Mouse (Mus musculus) ovary, postnatal 14 days (tissue): ENCODE measurements at regions not wholly inside any gene's neighbourhood (a gene's known extent, or its start where the extent isn't known, plus 50 kb on each side); places are given as distances from the start of the nearest gene placed in this dataset.

ENCODE experiments used
- DNase-seq: peaks from one replicate; pipeline ENCODE4 v3.0.0; 2022; ENCODE audit warnings: low spot score

DNA sequence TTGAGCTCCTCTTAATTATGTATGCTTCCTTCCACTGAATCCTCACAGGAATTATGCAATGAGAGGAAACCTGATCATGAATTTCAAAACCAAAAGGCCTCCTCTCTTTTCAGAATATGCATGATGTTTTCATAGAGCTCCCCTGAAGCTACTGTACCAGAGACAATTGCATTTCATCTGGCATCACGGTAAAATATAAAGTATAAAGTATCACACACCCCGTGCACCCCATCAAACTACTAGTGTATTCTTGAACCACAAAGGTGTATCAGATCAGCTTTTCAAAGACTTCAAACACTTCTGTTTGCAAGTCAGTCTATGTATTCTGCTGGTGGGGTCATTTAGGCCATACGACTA lies 144.4 kb upstream of the Cxadr start:
- DNase-seq, result no peak

DNA sequence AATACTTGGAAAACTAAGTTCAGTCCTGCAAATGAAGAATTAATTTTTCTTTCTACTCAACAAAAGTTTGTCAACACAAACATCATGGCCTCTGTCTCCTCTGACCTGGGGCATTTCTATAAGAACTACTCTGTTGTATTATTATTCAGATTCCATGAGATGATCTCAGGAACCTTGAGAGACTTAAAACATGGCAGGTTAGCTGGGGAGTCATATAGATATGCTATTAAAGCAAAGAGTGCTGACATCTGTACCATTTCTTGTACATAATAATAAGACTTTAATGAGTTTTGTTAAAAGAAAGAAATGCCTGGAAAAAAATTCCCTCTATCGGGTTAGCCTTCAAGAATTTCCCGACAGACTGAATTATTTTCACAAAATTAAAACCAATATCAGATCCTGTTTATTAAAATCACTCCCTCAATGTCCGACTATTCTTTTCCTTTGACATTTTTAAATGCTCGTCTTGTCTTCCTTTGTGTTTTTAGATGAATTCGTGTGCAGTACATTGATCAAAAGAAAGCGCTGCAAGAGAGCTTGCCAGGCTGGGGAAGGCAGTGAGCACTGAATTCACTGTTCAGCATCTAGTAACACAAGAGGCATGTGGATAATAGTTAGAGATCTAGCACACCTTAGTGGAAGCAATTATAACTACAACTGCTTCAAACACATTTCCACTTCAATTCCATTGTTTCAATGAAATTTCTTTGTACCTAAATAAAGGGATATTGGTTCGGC lies 145.0 kb upstream of the Cxadr start:
- DNase-seq, result peak; percentile 22

DNA sequence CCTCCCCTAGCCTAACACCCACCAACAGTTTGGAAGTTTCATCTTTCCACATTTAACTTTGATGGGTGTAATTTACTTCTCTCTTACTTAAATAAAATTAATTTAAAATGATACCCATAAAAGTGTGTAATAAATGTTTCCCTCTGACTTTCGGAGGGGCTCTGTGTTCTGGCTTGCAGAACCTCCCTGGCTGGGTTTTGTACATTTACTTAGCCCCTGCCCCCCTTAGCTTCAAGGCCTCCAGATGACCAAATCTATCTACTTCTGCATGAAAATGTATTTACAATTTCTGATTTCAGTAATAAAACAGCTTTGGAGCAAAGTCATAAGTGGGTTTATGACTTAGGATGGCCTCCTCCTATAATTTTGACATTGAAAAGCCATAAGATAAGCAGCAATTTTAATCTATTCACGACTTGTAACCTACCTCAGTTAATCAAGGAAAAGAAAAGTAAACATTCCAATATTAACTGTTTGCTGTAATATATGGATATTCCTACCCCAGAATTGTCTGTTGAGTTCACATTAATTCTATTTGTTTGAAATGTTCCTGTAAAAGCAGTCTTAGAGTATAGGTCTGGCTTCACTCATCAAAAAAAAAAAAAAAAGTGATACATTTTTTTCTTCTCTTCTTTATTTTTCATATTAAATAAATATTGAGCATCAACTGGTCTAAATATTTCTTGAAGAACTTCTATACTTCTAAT lies 147.2 kb upstream of the Cxadr start:
- DNase-seq, result no peak

DNA sequence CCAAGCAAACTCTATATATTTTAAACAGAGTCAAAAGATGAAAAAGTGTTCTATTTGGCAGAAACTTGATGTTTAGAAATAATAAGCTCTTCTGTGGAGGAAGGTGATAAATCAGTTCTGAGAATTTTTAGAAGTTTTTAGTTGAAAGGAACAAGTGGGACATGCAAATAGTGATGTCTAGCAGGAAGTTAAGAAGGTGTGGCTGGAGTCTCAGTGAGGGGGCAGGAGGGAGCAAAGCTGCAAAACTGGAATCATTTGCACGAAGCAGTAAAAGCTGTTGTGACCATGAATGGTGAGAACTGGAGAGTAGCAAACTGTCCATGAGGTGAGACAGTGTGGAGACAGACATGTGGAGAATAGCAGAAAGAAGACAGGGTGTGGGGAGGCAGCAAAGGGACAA lies 157.1 kb upstream of the Cxadr start:
- no peak for DNase-seq

DNA sequence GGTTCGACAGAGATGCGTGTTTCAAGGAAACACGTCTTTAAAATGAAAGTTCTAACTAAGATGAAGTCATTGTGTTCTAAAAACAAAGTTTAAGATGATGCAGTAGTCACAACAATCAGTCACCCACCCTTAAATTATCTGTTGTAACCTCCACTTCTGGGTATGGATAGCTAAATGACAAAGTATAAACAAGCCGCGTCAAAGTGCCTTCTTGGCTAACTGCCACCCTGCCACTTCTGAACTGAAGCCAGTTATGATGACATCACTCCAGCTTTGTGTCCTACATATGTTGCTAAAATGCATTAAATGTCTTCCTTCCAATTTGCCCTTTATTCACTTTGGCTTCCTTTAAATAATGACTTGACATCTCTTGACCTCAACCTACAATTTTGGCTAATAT lies 165.8 kb upstream of the Cxadr start:
- no peak for DNase-seq

DNA sequence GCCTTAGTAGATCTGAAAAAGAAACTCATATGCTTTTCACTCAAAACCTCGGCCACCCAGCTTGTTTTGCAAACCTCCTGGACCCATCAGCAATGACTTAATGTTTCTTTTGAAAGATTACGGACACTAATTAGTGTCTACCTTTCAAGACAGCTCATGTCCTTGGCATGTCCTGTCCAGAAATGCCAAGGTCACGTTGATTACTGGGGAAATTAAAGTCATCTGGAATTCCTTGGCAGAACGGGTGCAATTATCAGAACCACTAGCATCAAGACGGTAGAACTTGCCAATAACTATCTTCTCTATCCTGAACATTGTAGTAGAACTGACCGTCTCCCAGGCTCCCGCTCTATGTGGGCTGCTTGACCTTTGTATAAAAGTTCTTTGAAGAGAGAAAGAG lies 166.8 kb upstream of the Cxadr start:
- no peak for DNase-seq

DNA sequence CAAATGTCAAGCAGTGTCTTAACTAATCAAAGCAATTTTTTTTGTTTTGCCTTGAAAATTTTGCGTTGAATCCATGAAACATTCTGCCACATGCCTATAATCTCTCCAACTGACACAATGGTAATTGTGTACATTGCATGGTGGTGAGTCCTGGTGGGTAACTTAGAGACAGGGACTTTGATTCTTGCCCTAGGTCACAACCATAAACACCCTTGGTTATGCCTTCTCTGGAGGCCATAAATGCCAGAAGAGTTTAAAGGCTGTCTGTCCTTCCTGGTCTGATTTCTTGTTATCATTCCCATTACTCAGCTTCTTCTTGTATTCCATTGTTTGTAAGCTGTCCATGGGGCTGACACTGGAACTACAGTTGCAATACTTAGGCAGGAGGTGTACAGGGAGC lies 179.6 kb upstream of the Cxadr start:
- DNase-seq, result no peak

DNA sequence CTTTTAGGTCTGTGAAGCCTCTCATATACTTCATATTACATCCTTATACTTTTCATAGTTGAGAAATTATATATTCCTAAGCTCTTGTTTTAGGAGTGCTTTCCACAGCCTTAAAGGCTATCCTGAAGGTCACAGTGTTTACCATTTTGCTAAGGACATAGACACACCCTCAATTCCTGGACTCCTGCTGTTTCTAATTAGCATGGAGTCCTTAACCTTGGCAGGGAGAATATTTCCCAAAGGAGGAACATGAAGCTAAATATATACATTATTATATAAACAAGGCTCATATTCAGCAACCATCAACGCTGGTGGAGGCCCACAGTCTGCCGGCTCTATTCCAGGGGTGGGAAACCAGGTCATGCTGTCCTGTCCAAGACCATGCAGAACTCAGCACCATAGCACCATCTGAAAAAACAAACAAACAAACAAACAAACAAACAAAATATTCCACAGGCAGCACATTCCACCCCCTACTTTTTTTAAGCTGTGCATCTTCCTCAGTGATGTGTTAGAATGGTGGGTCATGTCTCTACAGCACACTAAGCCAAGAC lies 180.9 kb upstream of the Cxadr start:
- DNase-seq, result no peak

DNA sequence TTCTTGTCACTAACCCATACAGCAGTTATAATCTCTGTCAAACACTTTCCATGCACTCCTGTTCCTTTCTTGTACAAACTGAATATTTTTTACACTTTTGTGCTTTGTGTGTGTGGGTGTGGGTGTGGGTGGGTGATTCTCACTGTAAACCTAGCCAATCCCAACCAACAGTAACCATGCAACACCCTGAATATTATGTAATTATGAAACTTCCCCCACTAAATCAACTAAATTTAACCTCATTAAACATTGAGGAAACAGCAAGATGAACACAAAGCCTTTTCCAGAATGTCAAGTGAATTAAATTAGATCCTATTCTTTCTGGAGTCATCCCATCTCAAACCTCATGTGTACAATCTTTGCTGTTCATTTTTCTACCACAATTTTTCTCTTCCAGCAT lies 197.0 kb upstream of the Cxadr start:
- DNase-seq, result no peak

DNA sequence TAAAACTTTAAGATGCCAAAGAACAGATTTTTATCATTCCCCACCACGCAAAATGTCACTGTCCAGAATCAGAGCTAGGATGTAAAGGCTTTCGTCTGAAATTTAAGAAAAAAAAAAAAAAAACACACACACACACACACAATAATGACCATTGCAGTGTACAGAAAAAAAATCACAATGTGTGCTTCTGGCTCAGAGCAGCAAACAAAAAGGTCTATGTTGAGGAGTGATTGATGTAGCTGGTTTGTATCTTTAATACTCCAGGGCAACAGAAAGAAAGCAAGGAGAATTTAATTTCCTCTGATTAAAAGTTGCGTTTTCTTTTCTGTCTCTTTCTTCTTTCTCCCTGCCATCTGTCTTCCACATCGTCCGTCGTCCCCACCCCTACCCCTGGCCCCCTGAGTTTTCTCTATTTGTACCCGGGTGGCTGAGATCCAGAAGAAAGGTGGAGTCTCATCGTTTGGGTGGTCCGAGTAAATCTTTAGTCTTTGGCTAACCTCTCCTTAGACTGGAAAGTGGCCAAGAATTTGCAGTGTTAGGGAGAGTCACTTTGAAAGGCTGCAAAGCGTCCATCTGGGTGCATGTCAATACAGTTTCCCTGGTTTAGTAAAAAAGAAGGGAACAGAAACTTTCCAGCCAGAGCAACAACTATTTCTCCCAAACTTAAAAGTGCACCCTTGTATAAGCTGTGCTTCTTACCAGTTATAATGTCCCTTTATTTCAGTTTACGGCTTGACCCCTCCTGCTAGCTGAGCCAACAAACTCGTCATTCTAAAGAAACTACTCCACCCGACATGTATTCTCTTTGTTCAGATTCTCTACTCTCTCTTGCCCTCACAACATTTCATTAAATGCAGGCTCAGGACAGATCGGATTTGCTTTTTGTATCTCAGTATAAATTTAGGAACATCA lies 199.6 kb upstream of the Cxadr start:
- peak; percentile 58 for DNase-seq

DNA sequence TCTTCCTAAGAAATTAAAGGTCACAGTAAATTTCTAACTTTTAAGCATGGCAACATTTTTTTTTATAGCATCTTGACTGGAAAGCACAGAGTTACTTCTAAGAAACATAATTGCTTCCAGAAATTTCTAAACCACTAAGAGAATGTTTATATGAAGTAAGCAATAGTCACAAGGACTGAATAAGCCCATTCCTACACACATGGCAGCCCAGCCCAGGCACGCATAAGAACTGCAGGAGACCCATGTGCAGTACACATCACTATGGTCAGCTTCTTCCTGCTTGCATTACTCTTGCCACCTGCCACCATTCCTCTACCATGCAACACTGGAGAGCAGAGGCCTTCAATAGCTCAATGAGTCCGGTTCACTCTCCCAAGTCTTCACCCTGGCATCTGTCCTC lies 201.4 kb upstream of the Cxadr start:
- no peak for DNase-seq

DNA sequence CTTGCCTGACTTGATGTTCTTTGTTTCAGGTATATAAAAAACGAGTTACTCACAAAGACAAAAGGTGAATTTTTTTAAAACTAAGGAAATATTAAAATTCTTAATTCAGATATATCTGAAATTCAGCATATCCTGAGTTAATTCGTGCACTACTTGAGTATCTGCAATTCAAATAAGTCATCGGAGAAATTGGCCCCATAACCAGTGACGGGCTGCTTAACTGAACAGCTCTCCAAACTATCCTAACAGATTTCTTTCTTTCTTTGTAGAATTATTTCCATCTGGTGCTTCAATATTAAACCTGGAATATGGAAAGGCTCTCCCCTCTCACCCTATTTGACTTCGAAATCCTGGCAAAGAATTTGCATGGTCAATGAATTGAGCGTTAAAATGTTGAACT lies 202.2 kb upstream of the Cxadr start:
- no peak for DNase-seq

DNA sequence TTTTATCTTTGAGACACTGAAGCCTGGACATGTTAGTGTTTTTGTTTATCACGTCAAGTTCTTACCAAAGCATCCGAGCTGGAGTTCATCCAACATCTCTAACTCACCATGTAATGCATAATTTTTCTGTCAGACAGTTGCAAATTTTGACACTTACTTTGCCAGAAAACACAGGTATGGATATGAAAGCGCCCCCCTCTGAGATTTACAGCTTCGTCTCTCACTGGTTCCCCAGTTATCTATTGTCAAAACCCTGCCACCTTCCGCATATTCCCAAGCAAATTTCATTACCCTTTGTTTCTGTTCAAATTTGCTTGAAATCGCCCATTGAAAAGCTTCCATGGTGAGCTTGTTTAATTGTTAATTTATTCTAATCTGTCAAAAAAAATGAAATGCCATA lies 202.7 kb upstream of the Cxadr start:
- no peak for DNase-seq

DNA sequence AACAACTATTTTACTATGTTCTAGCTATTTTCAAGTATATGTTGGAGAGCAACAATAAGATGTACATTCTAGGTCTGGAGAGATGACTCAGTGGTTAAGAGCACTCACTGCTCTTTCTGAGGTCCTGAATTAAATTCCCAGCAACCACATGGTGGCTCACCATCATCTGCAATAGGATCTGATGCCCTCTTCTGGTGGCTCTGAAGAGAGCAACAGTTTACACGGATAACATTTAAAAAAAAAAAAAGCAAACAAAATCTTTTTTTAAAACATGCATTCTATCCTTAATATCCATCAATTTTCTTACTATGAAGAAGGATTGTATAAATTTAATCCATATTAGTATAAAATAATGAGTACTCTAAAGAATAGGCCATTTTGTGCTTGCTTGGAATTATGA lies 204.7 kb upstream of the Cxadr start:
- no peak for DNase-seq

DNA sequence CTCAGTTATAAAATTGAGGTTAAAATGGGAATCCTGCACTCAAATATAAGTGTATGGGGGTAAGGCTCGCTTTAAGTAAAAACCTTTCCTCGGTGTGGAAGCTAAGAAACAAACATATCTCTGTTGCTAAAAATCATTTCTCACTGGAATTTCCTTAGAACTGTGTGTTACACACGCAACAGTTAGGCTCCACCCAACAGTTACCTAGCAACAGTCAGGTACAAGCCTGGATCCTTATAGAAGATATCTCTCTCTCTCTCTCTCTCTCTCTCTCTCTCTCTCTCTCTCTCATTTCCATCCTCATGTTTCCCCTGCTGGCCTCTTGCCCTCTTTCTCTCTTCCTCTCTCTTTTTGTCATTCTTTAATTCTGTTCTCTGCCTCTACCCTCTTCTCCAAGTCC lies 211.1 kb upstream of the Cxadr start:
- DNase-seq, result no peak

DNA sequence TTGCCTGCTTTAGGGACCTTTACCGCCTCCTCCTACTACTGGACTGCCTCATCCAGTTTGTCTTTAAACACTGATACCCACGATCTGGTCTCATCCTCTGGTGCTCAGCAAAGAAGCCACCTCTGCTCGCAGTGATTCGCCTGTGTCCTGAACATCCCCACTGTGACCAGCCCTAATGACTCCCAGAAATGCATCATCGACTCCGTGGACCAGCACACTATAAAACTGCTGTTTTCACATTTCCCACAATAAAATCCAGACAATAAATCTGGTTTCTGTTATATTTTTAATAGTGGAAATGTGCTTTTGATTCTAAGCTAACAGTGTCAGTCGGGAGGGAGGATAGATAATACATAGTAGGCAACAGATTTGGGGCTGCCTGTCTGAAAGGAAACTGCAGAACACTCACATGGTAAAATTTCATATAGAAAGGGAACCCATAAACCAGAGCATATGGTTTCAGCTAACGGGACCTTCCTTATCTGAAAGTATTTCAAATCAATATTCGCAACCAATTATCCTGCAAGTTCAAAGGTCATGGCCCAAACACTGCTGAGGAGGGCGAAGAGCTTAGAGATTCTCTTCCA lies 233.7 kb upstream of the Cxadr start:
- DNase-seq, result no peak

DNA sequence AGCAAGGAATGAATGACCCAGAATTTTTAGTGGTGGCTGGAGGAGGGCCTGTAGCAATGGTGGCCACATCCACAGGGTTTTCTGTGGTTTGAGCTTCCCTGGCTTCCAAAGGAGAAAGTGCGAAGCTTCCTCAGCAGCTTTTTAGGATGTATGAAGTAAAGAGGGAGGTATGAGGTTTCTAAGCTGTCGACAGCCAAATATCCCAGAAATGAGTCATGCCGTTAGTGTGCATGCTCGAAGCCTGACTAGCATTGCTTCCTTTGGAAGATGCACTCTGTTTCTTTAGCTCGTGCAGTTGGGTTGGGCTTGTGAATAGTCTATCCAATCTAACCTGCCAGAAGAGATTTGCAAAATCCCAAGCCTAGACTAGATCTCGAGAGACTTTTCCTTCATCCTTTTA lies 240.8 kb upstream of the Cxadr start:
- no peak for DNase-seq

DNA sequence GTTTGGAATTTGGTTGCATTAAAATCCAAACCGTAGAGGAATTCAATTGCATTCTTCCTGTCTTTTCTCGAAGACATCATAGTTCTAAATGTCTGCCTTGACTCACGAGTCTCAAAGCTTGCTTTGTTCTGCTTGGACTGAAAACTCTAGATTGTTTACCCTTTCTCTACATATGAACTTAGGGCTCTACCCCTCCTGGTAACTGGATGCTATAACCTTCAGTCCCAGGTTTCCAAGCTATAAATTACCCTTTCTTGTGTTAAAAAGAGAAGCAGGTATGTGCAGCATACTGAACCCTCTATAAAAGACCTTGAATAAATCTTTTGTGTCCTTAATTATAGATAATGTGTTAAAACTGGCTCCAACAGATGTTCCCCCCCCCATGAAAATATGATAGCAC lies 243.7 kb upstream of the Cxadr start:
- DNase-seq, result no peak

DNA sequence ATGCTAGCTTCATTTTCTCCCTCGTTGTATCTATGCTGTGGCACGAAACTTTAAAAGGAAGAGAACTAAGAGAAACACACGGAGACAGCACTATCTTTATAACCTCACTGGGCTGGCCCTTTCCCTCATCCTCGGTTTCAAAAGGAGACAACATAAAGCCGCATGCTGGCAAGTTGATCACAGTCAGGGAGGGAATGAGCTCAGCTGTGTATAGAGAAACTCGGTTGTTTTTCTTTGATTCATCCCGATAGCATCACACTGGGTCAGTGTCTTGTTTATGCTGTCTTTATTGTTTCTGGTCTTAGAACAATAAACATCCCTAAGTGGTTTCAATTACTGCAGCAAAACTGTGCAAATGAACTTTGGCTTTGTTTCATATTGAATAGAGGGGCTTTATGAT lies 249.2 kb upstream of the Cxadr start:
- peak; percentile 8 for DNase-seq

DNA sequence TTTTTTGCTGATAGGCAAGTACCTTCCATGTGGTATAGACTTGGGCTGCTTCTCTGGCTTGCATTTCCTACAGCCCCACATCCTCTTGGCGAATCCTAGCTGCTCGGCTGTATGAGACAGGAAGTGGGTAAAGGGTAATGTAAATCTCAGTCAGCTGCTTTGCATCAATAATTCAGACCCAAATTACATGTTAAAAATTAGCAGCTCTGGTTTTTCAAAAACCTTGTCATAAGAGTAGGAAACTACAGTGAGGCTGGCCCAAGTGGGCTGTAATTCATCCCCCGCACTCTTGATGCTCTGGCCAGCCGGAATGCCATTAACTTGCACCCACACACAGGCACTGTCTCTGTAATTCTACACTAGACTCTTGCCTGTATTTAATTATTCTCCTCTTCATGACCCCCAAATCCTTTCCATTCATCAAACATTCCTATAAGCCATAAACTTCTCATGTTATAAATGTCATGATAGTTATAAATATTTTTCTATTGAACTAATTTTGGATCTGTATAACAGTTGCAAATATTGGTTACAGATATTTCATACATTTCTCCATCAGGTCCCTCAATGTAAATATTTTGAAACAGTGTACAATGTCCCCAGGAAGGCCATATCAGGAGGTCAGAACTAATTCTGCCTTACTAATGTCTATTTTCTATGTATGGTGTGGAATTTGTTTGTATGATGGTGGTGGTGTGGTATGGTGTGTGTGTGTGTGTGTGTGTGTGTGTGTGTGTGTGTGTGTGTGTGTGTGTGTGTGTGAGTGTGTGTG lies 261.0 kb upstream of the Cxadr start:
- no peak for DNase-seq

DNA sequence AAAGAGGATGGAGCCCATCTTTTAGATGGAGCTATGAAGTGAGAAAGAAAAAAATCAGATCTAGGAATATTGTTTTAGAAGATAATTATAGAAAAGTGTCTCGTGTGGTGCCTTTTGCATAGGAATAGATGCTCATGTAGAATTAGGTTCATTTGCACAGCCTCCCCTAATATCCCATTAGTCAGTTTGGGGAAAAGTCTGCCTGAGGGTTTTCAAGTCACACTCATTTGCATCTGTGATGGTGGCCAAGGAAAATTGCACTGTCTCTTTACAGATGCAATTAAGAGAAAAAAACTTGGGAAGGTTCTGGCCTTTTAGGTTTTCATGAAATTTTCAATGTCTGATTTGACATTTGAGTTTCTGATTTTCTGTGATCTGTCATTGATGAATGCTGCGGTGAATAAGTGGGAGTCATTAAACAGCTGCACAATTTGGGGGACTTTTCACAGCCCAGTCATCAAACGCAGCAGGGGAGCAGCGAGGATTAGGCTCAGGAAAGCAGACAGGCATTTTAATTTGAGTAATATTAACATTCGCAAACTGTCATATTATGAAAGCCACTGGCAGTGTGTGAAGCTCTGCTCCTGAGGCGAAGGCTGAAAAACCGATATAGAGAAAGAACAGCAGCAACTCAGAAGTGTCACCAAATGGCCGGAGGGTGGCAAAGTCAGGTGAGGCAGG lies 281.5 kb upstream of the Cxadr start:
- no peak for DNase-seq
